Mouse (Mus musculus) myocyte (in vitro differentiated cells): ENCODE data around the gene Car7.

Source experiments
- E2F4 ChIP-seq: IDR thresholded peaks from one replicate; pipeline ENCODE4 v1.6.1; 2011; ENCODE audit warnings: mild to moderate bottlenecking, control low read depth, moderate library complexity; ENCODE audit not compliant: insufficient read depth
- MYOG ChIP-seq, 3 experiments: IDR thresholded peaks; one replicate each; pipeline ENCODE4 v1.6.1; 2011; ENCODE audit warnings: control low read depth in 2 of 3, low read depth in 2 of 3, mild to moderate bottlenecking in 2 of 3; ENCODE audit not compliant: insufficient read length in 2 of 3, control insufficient read depth in 1 of 3, insufficient read depth in 1 of 3
- POLR2A ChIP-seq: IDR thresholded peaks from one replicate; pipeline ENCODE4 v1.6.1; 2011; ENCODE audit warnings: low read depth, mild to moderate bottlenecking, control low read depth, moderate library complexity; ENCODE audit not compliant: insufficient read length
- POLR2AphosphoS2 ChIP-seq: IDR thresholded peaks from one replicate; pipeline ENCODE4 v1.6.1; 2011; ENCODE audit warnings: low read depth, control low read depth; ENCODE audit not compliant: insufficient read length

- TF ChIP-seq POLR2A (no peak), E2F4 (no peak), POLR2AphosphoS2 (no peak), MYOG (IDR thresholded peaks at IDR 0.05; ENCODE audit: control insufficient read depth in 1 of 3, insufficient read depth in 1 of 3, insufficient read length in 2 of 3, low read depth in 2 of 3) (no peak)
These were observed 5.1 kb downstream of the Car7 start for GRCm38 (mm10) chr8:104539566-104539965.
